In the genomic region with DNA sequence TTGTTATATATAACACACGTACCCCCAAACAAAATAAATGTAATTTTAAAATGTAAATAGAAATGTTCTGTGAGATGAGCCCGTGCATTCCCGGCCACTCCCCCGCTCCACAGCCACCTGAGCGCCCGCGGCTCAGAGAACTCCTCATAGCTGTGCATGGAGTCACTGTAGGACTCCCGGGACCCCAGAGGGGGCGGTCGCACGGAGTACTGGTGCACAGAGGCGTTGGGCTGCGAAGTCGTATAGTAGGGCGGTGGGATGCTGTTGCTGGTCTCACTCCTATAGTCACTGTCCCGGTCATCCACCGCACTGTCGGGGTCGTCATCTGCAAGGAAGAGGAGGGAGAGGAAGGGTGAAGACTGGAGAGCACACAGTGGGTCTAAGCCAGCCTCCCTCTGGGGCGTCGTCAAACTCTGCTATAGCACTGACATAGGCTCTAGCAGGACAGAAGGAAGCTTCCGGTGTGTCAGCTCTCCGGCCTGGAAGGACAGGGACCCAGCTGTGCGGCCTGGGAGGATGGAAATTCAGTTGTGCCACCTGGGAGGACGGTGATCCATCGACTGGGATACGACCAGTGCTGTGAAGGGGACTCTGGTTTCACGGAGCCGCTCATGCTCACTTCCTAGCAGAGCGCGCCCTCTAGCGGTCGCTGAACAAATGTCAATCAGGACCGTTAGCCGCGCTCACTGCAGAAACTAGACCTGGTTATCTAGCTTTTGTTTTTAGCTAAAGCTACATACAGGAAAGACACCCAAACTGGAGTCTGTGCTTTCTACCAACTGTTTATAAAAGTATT, we compare ENCODE assay signal across 8 mouse cellular contexts. TPM values are rescaled to one million over a fixed set of nuclear protein-coding genes. Genes with fewer than 3 reads are reported as not detected.
DNase-seq lines count a peak whose midpoint lies in the region; ATAC-seq and TF ChIP-seq lines count a peak whose summit lies in the region.

No protein-coding gene starts in this region.

- H3K4me3 ChIP-seq in kidney, adult 2 months (ENCODE audit: insufficient read depth, low read depth, low read length) = no peak overlapping the region
- no peak overlapping the region for H3K4me3 ChIP-seq in limb, embryonic 13.5 days
- H3K4me3 ChIP-seq in midbrain, embryonic 16.5 days (ENCODE audit: low read depth, low read length) = no peak overlapping the region

- H3K27ac ChIP-seq in kidney, adult 2 months (ENCODE audit: insufficient read depth, low read depth, low read length) = no peak overlapping the region
- no peak overlapping the region for H3K27ac ChIP-seq in limb, embryonic 13.5 days
- no peak overlapping the region for H3K27ac ChIP-seq in midbrain, embryonic 16.5 days (ENCODE audit: low read length)

- H3K9me3 ChIP-seq in limb, embryonic 13.5 days = no peaks in the 10 kb centered on the region
- no peaks in the 10 kb centered on the region for H3K9me3 ChIP-seq in midbrain, embryonic 16.5 days (replicated peaks; ENCODE audit: control insufficient read depth, low read length, poor library complexity, severe bottlenecking)

- H3K36me3 ChIP-seq in kidney, adult 2 months (ENCODE audit: control insufficient read depth, insufficient read depth, low read length) = no peaks in the 10 kb centered on the region
- H3K36me3 ChIP-seq in limb, embryonic 13.5 days = no peaks in the 10 kb centered on the region
- peaks cover 19% of the 10 kb centered on the region; the same call in 1 of the 2 replicates for H3K36me3 ChIP-seq in midbrain, embryonic 16.5 days (ENCODE audit: control insufficient read depth, insufficient read depth, low read length)

- DNase-seq in 3134 (ENCODE audit: extremely low read depth, insufficient read length, low spot score) = peak; percentile 55
- DNase-seq in adrenal gland, postnatal 10 days = peak; percentile 91
- peak; percentile 81 for DNase-seq in embryo, embryonic 9.5 days (ENCODE audit: extremely low spot score)
- peak; percentile 83 for DNase-seq in kidney, adult 2 months
- peak; percentile 66 to 85 for DNase-seq in spleen, adult 18-20 months

- peak; percentile 97 for TF ChIP-seq CTCF in kidney, adult 2 months (conservative IDR thresholded peaks at IDR 0.05; ENCODE audit: insufficient read depth, insufficient read length, low read depth, low read length)

- no peaks in the 10 kb centered on the region for H3K4me1 ChIP-seq in kidney, adult 2 months (ENCODE audit: control insufficient read depth, insufficient read depth, low read length)
- H3K4me1 ChIP-seq in limb, embryonic 13.5 days = no peaks in the 10 kb centered on the region
- H3K4me1 ChIP-seq in midbrain, embryonic 16.5 days (ENCODE audit: control insufficient read depth, insufficient read depth, low read length) = no peaks in the 10 kb centered on the region

- TF ChIP-seq POLR2A in kidney, adult 2 months (IDR thresholded peaks at IDR 0.05; ENCODE audit: low read depth, low read length) = no peak

- H3K27me3 ChIP-seq in kidney, adult 2 months (replicated peaks; ENCODE audit: control insufficient read depth, insufficient read depth, low read length) = no peaks in the 10 kb centered on the region
- H3K27me3 ChIP-seq in limb, embryonic 13.5 days = peaks cover 90% of the 10 kb centered on the region
- H3K27me3 ChIP-seq in midbrain, embryonic 16.5 days (ENCODE audit: control insufficient read depth, insufficient read depth, low read depth, low read length) = peaks cover 13% of the 10 kb centered on the region; the same call in 1 of the 2 replicates

- WGBS in kidney, adult 2 months = 9% methylated on average over 36 of the region's 36 CpGs
- WGBS in limb, embryonic 13.5 days = 5% methylated on average over 36 of the region's 36 CpGs
- WGBS in midbrain, embryonic 16.5 days = 11% methylated on average over 36 of the region's 36 CpGs

- 0 out of 2 replicates have a peak overlapping the region, but pooled peaks have one; percentile 22 for H3K4me2 ChIP-seq in limb, embryonic 13.5 days (replicated peaks)
- H3K4me2 ChIP-seq in midbrain, embryonic 16.5 days (ENCODE audit: low read length) = no peak overlapping the region

- ATAC-seq in granulocyte monocyte progenitor cell, adult 5-6 weeks (replicated peaks; ENCODE audit: poor library complexity, severe bottlenecking) = peak; percentile 52
- peak; percentile 63 for ATAC-seq in limb, embryonic 13.5 days (ENCODE audit: low FRiP score, low read depth)
- ATAC-seq in midbrain, embryonic 16.5 days = peak; percentile 54

- no peak overlapping the region for H3K9ac ChIP-seq in limb, embryonic 13.5 days
- 0 out of 2 replicates have a peak overlapping the region, but pooled peaks have one; percentile 28 for H3K9ac ChIP-seq in midbrain, embryonic 16.5 days (ENCODE audit: low read depth, low read length)

RNA-seq across cellular contexts. Expression of a gene that starts 11.0 kb away (rescaled TPM):
- 1 to 10 TPM; 3.8 to 7.1 TPM for total RNA-seq in adrenal gland, postnatal 10 days (2021)
- 0.60 TPM in 1 of 2 replicates, not detected in the other for total RNA-seq in granulocyte monocyte progenitor cell, adult 5-6 weeks (2014; fragmentation: Nextera tagmentation)
- 0.04 and 1.8 TPM in 2 replicates for total RNA-seq in granulocyte monocyte progenitor cell, adult 5-6 weeks (2017)
- 1.3 and 2.1 TPM in 2 replicates for polyA plus RNA-seq in kidney, adult 2 months (2012; rRNA removed)
- polyA plus RNA-seq in limb, embryonic 13.5 days (2015; fragmentation: Nextera tagmentation; extraction: Ambion mirVana) = 0.75 and 0.77 TPM in 2 replicates
- polyA plus RNA-seq in midbrain, embryonic 16.5 days (2015; fragmentation: Nextera tagmentation; extraction: Ambion mirVana) = 23.5 and 29.0 TPM in 2 replicates

RNA-seq across cellular contexts. Expression of a gene that starts 15.6 kb away (rescaled TPM):
- total RNA-seq in adrenal gland, postnatal 10 days (2021) = 10 to 100 TPM; 18.5 to 25.9 TPM
- total RNA-seq in granulocyte monocyte progenitor cell, adult 5-6 weeks (2014; fragmentation: Nextera tagmentation) = 10.9 and 17.5 TPM in 2 replicates
- 7.2 and 8.1 TPM in 2 replicates for total RNA-seq in granulocyte monocyte progenitor cell, adult 5-6 weeks (2017)
- polyA plus RNA-seq in kidney, adult 2 months (2012; rRNA removed) = 15.1 and 16.5 TPM in 2 replicates
- 3.4 and 4.2 TPM in 2 replicates for polyA plus RNA-seq in limb, embryonic 13.5 days (2015; fragmentation: Nextera tagmentation; extraction: Ambion mirVana)
- polyA plus RNA-seq in midbrain, embryonic 16.5 days (2015; fragmentation: Nextera tagmentation; extraction: Ambion mirVana) = 4.7 and 5.4 TPM in 2 replicates

RNA-seq across cellular contexts. Expression of a gene that starts 28.5 kb away (rescaled TPM):
- total RNA-seq in adrenal gland, postnatal 10 days (2021) = 10 to 100 TPM in 1 of 2 experiments, 1 to 10 TPM in 1; 7.3 to 10.8 TPM
- 14.1 and 16.3 TPM in 2 replicates for total RNA-seq in granulocyte monocyte progenitor cell, adult 5-6 weeks (2014; fragmentation: Nextera tagmentation)
- 1.2 and 4.4 TPM in 2 replicates for total RNA-seq in granulocyte monocyte progenitor cell, adult 5-6 weeks (2017)
- 14.5 and 17.8 TPM in 2 replicates for polyA plus RNA-seq in kidney, adult 2 months (2012; rRNA removed)
- 0.48 and 0.55 TPM in 2 replicates for polyA plus RNA-seq in limb, embryonic 13.5 days (2015; fragmentation: Nextera tagmentation; extraction: Ambion mirVana)
- 1.4 TPM in 1 of 2 replicates, not detected in the other for polyA plus RNA-seq in midbrain, embryonic 16.5 days (2015; fragmentation: Nextera tagmentation; extraction: Ambion mirVana)

RNA-seq across cellular contexts. Expression of a gene that starts 41.1 kb away (rescaled TPM):
- total RNA-seq in adrenal gland, postnatal 10 days (2021) = 1 to 10 TPM; 6.4 to 6.7 TPM
- 1.4 TPM in 1 of 2 replicates, not detected in the other for total RNA-seq in granulocyte monocyte progenitor cell, adult 5-6 weeks (2014; fragmentation: Nextera tagmentation)
- 0.39 TPM in 1 of 2 replicates, not detected in the other for total RNA-seq in granulocyte monocyte progenitor cell, adult 5-6 weeks (2017)
- 5.5 and 5.9 TPM in 2 replicates for polyA plus RNA-seq in kidney, adult 2 months (2012; rRNA removed)
- polyA plus RNA-seq in limb, embryonic 13.5 days (2015; fragmentation: Nextera tagmentation; extraction: Ambion mirVana) = 0.77 and 0.92 TPM in 2 replicates
- 0.20 and 0.50 TPM in 2 replicates for polyA plus RNA-seq in midbrain, embryonic 16.5 days (2015; fragmentation: Nextera tagmentation; extraction: Ambion mirVana)

RNA-seq across cellular contexts. Expression of a gene that starts 49.7 kb away (rescaled TPM):
- 10 to 100 TPM; 56.3 to 58.9 TPM for total RNA-seq in adrenal gland, postnatal 10 days (2021)
- total RNA-seq in granulocyte monocyte progenitor cell, adult 5-6 weeks (2014; fragmentation: Nextera tagmentation) = 93.8 and 107 TPM in 2 replicates
- total RNA-seq in granulocyte monocyte progenitor cell, adult 5-6 weeks (2017) = 77.1 and 84.4 TPM in 2 replicates
- 62.2 and 70.4 TPM in 2 replicates for polyA plus RNA-seq in kidney, adult 2 months (2012; rRNA removed)
- polyA plus RNA-seq in limb, embryonic 13.5 days (2015; fragmentation: Nextera tagmentation; extraction: Ambion mirVana) = 85.6 and 87.6 TPM in 2 replicates
- 68.8 and 70.8 TPM in 2 replicates for polyA plus RNA-seq in midbrain, embryonic 16.5 days (2015; fragmentation: Nextera tagmentation; extraction: Ambion mirVana)
